Mouse (Mus musculus): ENCODE measurements around the gene Adamts17.

Gene Adamts17

DNA sequence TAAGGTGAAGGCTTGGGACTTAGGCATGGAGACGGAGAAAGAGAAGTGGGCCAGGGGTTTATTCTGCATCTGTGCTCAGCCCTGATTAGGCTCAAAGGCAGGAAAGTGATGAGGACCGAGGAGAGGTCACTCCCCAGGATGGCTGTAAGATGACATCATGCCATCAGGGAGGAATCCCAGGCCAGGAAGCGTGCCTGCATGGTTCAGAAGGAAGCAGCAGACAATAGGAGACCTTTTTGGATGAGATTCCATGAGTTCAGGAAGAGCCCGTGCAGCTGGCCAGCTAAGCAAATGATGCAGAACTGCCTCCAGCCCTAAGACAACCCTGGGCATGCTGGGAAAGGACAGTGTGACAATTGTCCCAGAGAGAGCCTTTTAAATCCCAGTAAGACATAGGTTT, 93.7 kb downstream of the Adamts17 start:
- no peak for DNase-seq (ENCODE audit: low spot score in 2 of 2)

DNA sequence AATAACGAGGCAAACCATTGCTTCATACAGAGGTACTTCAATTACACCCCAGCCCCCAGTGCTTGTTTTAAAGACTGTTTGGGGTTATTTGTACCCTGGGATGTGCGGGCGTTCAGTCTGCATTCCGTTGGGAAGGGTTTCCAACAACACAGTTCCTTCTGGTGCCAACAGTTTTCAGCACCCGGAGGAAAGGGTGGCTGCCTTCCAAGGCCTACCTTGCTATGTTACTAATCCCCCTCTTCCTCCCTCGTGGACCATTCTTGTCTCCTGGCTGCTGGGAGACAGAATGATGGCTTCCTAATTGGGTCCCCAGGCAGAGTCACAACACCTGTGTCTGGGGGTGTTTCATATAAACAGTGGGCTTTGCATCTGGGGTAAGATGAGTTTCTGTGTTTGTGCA, 94.5 kb downstream of the Adamts17 start:
- peak in 1 of 2 experiments; percentile 14 for DNase-seq (ENCODE audit: low spot score in 2 of 2)

DNA sequence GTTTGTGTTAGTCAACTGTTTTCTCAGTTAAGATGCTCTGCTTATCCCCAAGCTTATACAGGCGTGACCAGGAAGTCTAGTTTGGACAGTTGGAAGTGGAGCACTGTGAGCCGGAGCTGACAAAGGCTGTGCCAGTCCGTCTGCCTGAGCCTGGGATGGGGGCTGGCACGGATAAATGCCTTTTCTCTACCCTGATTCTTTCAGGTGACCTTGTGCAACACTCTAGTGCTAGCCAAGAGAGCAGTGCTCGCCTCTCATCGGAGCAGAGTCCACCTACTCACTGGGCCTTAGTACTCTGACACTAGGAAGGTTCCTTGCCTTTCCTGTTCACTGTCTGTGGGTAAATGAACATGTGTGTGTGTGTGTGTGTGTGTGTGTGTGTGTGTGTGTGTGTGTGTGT, 95.5 kb downstream of the Adamts17 start:
- no peak for DNase-seq (ENCODE audit: low spot score in 2 of 2)

DNA sequence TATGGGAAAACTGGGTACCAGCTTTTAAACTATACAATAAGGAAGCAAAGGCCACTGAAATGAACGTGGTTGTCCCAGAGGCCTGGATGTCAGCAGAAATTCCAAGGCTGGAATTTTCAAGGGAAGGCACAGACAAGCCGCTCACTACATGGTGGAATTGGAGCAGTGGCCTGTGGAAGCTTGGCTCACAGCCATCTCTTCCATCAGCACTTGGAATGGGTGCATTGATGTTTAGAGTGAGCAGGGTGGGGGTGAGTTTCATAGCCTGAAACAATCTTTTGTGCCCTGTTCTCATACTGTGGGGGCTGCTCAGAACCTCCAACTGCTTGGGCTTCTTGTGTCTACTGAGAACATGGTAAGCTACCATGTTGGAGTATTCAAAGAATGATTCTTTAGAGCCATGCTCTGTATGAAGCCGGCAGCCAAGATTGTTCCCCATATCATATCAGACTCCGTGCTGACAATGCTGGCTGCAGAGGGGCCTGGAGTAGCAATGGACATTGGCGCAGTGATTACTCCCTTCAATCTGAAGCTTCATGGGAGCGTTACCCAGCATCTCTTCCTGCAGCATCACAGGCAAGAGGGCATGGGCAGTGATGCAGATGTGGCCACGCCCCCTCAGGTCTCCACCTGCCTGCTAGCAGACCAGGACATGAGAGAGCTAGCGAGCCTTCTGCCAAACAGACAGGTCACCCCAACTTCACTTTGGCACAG, 96.7 kb downstream of the Adamts17 start:
- DNase-seq (ENCODE audit: low spot score in 2 of 2) = no peak

DNA sequence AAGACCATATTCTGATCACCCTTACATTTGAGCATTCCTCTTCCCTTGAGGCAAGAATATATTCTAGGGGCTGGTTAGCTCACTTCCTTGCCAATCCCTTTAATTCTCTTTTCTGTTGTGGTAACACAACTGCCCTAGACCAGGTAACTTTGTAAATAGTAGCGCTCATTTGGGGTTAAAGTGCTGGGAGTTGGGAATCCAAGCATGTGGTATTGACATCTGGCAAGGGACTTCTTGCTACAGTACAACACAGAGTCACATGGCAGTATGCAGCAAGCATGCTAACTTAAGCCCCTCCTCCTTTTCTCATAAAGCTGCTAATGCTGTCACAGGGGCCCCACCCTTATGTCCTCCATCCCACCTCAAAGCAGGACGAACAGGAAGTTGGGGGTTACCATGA, 97.4 kb downstream of the Adamts17 start:
- no peak for DNase-seq (ENCODE audit: low spot score in 2 of 2)

DNA sequence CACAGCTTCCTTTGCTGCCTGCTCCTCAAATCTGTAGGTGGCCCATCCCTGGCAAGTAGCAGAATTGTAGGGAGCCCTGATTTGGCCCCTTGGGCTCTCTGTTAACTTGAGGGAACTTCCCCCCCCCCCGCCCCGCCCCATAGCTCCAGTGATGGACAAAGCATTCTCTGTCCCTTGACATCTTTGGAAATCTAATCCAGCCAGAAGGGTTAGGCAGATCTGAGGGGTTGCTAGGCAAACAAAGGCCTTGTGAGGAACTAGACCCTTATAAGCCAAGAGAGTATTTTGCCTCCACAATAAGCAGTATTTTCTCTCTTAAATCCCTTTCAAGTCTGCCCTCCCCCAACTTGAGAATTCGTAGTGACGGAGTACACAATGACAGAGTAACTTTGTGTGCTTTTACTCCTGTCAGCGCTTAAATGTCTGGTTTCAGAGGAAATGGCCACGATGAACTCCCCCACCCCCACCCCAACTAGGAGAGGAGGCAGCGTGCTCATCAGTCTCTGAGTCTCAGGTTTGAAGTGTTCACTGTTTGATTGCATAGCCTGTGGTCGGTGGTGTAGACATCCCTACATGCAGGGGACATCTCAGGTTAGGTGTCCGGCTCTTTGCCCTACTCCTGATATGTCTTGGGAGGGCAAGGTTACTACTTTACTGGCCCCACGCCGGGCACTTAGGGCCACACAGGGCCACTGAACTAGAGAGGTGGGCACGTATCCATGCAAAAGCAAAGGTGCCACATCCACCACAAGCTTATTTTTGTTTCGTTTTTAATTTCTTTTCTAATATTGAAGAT, 99.7 kb downstream of the Adamts17 start:
- DNase-seq (ENCODE audit: low spot score in 2 of 2) = no peak

DNA sequence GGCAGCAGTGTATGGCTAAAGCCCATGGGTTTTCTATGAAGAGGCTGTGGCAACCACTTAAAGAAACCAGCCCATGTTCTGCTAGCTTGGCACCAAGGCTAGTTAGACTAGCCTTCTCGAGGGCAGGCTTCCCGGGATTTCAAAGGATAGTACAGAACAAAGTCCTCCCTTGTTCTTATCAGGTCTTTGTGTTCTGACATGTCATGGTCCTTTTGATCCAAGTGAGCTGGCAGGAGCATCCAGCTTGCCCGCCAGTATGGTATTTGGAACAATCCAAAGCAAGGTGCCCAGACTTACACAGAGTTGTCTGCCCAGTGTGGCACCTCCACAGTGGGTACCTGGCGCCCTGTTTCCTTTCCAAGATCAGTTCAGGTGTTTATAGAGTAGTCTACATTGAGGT, 101.2 kb downstream of the Adamts17 start:
- DNase-seq (ENCODE audit: low spot score in 2 of 2) = no peak

DNA sequence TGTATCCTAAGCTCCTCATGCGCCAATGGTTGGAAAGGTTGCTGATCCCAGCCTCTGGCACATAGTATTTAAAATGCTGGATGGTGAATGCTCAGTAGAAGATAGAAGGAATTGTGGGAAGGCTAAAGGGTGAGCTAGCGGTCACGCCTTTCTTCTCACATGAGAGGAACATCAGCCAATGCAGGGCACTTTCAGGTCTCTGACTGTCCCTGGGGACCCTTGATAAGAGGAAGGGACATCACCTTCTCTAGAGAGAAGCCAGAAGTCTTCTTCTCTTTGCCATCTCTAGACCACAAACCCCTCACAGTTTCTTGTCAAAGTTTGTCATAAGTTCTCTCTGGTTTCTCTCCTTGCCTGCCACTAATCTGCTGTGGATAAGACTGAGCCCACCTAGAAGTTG, 109.5 kb downstream of the Adamts17 start:
- DNase-seq (ENCODE audit: low spot score in 2 of 2) = no peak

DNA sequence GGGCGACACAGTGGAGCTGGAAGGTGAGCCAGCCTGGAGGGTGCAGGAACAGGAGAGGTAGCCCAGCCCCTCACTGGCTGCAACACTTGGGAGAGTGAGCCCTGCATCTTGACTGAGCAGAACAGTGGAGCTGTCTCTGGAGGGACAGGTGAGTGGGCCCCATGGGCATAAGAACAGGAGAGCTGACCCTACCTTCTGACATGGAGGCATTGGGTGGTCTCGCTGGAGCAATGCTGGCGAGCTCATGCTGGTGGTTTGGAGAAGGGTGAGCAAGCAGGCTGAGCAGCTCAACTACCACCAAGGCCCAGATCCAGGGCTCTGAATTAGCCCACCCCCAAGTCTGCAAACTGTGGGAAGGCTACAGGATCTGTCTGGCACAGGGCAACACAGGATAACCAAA, 113.4 kb downstream of the Adamts17 start:
- no peak for DNase-seq (ENCODE audit: low spot score in 2 of 2)

DNA sequence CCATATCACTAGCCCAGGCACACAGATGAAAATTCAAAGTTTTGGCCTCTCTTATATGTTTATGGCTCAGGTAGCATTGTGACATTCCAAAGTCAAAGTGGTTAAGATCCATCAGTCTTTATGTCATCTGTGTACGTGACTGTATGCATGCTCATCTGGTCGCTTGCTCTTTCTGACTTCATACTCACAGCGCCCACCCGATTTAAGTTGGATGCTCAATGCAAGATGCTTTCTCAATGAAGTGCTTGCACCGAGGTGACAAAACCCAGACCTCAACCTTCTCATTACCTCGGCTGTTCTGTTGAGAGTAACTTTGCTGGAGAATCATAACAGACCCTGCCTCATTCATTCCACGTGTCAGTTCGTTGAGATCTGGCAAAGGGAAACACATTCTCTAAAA, 114.5 kb downstream of the Adamts17 start:
- DNase-seq (ENCODE audit: low spot score in 2 of 2) = no peak

DNA sequence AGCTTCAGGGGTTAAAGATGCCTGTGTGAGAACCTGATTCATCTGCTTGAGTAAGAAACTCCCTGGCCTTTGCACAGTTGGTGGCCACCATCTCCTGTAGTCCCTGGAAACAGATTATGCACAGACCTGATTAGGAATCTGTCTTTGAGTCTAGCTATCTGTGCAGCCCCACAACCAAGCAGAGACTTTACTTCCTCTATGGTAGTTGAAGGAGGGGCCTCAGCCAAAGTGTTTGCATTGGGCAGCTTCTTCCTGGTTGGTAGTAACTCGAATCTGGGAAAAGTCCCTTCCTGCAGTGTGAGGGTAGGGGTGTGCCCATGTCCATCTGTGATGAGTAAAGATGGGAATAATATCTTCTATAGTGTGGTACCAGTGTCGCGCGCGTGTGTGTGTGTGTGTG, 115.2 kb downstream of the Adamts17 start:
- DNase-seq (ENCODE audit: low spot score in 2 of 2) = no peak

DNA sequence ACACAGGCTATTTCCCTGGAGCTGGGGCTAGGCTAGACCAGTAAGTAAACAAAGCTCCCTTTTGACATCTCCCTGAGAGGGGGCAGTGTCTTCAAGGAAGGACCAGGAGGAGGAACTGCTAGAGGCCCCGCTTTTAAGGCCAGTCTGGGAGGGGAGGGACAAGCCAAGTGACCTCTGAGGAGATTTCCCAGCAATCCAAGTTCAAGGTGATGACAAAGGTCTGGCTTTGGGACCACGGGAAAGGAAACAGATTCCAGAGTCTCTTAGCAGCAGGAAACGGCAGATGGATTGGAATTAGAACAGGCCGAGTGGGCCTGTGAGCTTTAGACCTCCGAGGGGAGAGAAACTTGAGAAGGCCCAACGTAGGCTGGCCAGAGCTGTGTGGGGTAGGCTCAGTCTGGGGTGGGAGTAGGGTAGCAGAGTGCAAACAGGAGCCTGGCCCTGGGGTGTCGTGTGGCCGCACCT, 116.0 kb downstream of the Adamts17 start:
- no peak for DNase-seq (ENCODE audit: low spot score in 2 of 2)

DNA sequence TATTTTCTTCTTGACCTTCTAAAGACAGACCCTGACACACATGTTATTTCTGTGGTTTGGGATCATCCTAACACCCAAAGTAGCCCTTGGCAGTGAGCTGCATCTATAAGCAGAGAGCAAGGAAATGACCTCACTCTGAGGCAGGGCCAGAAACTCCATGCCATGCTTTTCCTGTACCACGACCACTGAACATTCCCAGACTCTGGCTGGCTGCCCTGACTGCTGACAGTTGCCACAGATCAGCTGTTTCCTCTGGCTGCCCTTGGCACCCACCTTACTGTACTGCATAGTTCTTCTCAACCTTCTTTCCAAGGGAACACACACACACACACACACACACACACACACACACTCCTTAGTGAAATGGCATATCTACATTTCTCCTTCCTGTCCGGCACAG, 116.4 kb downstream of the Adamts17 start:
- DNase-seq (ENCODE audit: low spot score in 2 of 2) = no peak

DNA sequence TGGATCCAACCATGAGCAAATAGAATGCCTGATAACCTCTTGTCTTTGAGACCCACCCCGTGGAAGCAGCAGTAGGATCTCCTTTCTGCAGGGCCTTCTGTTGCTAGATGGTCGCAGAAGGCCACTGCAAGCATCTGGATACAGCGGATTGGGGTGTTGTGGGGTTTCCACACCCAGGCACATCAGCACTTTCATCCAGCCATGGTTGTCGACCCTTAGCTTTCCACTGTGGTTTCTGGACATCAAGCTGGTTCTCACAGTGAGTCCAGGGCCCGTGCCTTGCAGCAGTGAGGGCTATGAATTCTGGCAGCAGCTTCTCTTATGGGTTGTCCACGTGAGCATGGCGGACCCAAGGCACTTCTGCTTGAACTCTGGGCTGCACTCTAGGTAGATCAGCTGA, 118.2 kb downstream of the Adamts17 start:
- no peak for DNase-seq (ENCODE audit: low spot score in 2 of 2)

DNA sequence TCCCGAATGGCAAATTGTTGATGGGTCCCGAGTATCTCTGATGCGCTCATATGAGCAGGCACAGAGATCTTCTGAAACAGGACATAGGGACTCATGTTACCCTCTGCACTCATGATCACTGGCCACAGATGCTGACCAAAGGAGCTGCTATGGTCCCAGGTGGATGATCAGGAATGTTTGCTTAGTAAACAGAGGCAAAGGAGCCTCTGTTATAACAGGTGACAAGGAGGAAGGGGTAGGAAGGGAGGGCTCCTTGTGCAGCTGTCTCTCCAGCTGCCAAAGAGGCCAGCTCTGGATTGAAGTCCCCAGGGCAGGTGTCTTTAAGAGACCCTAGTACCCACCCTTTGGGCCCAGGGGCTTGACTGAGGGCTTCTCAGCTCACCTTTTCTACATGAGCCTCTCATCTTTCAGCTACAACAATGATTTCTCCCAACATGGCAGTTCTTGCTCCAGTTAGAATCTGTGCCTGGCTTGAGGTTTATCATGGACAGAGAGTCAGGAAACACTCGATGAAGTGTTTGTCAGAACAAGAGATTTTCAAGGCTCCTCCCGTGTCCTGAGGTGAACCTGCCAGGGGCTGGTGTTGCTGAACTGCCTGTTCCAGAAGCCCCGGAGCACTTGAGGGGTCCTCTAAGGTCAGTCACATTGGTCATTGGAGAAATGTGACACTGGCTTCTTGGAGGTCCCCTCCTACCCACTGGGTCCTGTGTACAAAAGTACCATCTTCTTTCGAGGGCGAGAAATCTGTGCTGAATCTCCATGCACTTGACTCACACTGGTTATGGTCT, 120.9 kb downstream of the Adamts17 start:
- DNase-seq (ENCODE audit: low spot score in 2 of 2) = no peak

DNA sequence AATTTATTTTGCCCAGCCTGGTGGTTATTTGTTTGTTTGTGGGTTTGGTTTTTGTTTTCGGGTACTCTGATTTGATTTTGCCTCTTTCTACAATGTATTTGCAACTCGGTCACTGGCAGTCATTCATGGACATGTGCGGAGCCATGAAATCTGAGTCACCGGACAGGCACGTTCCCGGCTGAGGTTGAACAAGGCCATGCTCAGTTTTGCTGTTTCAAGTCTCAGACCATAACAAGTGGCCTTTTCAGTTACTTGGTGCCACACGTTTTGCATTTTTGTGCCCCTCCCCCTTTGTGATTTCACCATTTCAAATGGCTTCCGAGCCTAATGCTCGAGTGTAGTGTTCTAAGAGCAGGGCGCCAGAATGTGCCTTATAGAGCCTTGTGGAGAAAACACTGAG, 123.2 kb downstream of the Adamts17 start:
- DNase-seq (ENCODE audit: low spot score in 2 of 2) = no peak

DNA sequence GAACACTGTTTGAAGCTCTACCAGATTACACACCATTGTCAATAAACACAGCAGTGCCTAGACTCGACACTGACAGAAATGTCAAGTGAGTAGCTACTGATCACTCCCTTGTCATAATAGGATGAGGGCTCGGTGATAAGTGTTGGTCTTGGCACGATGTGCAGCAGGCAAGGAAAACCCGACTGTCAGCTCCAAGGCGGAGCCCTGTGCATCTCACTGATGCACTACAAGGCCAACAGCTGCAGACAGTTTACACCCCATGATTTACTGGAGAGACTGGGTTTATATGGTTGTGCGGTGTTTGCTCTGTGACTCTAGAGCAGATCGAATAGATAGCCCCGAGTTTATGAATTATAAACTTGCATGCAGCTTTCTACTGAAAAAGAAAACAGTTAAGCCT, 124.0 kb downstream of the Adamts17 start:
- DNase-seq (ENCODE audit: low spot score in 2 of 2) = no peak

DNA sequence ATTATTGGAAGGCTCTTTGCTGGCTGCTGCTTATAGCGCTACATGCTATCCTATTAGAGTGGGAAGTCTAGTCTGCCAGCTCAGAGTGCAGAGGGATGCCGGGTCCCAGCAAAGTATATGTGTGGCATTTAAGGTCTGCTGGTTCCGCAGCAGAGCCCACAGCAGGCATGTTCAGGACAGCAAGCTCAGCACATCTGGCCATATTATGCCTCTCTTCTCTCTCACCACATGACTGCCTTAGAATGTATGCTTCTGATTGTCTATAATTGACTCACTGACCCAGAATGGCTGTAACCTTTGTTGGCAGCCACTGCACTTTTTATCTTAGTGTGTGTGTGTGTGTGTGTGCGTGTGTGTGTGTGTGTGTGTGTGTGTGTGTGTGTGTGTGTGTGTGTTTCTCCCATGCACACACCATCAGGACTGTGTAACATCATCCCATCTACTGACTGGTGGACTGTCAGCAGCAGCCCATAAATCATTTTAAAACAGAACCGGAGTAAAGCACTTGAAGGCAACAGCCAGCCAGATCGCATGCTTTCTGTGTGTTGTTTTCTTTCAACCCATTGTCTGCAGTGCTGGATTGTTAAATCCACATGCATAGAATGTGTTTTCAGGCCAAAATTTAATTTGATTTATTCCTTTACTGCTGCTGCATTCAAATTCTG, 127.1 kb downstream of the Adamts17 start:
- no peak for DNase-seq (ENCODE audit: low spot score in 2 of 2)

DNA sequence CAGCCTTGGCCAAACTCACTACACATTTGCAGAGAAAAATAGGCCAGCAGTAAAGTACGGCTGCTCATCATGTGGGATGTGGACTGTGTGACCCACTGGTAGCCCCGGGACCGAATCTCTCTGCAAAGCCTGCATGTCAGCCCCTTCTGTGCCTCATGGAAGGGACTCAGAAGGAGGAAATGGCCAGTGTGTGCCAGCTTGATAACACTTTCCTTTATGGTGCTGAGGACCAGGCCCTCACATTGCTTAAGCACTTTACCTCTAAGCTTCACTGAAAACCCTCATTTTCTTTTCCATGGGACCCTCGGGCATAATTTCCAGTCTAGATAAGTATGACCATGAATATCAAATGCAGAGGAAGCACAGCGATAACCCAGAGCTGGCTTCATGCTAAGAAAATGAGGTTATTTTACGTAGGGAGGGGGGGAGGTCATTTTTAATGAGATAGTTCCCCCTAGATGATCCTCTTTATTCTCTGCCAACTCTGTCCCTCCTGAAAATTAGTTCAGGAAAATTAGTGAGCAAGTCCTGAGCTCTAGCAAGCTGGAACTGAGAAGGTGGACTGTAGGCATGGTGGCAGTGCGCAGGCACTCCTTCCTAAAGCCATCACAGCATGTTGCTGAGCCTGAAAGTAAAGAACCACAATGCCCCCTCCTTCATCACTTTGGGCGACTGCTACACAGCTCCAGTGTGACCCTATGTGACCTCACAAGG, 127.8 kb downstream of the Adamts17 start:
- no peak for DNase-seq (ENCODE audit: low spot score in 2 of 2)

DNA sequence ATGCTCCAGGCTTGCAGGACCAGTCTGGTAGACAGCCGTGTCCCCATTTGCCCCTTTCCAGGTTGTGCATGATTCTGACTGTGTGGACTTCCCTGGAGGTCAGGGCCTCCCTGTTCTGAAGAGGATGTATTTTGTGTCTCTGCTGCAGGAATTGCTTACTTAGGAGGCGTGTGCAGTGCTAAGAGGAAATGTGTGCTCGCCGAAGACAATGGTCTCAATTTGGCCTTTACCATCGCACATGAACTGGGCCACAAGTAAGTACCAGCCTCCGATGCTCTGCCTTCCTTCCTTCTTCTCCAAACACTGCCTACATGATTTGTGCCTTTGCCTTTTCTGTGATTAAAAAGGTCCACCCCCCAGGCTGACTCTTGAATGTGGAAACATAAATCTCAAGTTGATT, 129.1 kb downstream of the Adamts17 start:
- DNase-seq (ENCODE audit: low spot score in 2 of 2) = no peak

DNA sequence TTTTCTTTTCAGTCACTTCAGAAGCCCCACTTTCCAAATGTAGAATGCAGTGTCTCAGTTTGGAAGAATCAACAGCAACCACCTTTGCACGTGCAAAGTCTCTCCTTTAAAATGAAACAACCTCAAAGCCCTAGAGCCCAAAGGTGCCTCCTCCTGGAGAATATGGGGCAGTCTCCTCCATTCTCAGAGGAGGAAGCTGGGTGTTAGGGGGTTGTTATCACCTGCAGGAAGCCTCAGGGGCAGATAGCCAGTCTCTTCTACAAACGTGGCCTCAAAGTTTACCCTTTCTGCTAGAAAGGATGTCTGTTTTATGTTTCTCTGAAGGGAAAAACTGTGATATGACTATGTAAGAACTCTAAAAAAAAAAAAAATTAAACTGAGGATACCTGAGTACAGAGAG, 129.7 kb downstream of the Adamts17 start:
- DNase-seq (ENCODE audit: low spot score in 2 of 2) = no peak

Data from frontal cortex, postnatal 10 days (tissue).